Mouse (Mus musculus) heart, postnatal 36 days (tissue): ENCODE measurements around the gene Notch1. TPM values are rescaled to one million over a fixed set of nuclear protein-coding genes. Genes with fewer than 3 reads are reported as not detected.

Source experiments
- DNase-seq, 2 experiments: peaks; one replicate each; pipeline ENCODE4 v3.0.0; 2021 to 2022
- intact Hi-C: fragments of 180-260 bp; cut with DNase I; formaldehyde crosslinking; loops from one replicate; pipeline ENCODE4 v1.15.1; 2025
- total RNA-seq, 2 experiments: library from RNA; stranded (reverse); gene quantifications; 2 replicates each; pipeline ENCODE4 v1.2.3; 2021

Gene Notch1
- total RNA-seq, 2 experiments from 2014 or later: 29.5 to 34.0 TPM

DNA sequence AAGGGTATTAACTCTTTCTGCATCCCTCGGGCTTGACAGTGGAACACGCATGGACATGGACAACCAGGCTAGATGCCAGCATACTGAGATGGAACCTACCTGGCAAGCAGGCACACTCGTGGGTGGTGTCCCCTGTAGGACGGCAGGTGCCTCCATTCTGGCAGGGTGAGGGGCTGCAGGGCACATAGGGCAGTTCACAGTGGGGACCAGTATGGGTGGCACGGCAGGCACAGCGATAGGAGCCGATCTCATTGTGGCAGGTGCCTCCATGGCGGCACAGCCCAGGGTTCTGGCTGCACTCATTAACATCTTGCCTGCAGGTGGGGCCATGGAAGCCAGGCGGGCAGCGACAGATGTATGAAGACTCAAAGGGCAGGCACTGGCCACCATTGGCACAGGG lies 32.3 kb downstream of the Notch1 start:
- DNase-seq: no peak
- intact Hi-C loops: no loop called here

DNA sequence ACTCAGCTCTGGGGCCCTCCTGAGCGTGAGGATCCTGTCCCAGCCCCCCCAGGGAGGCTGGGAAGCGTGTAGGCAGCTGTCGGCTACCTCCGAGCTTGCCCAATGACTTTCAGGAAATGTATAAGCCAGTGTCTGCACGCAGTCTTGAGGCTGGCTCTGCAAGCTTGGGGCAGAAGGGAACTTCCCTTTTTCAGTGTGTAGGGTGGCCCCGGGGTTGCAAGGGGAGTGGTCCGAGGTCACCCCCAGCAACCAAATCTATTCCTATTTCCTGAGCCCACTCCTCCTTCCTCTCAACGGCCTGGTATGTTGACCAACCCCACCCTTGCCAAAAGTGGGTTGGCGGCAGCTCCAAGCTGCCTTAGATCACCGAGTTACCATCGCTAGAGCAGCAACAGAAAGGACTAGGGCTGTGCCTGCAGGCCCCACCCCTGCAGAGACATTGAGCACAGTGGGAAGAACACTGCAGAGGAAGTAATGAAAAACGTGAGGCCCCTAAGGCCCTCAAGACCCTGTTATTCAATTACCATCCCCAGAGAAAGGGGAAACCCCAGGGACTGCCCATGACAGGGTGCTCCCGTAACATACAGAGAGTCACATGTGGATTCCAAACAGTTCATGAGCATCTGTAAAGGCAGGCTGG lies 33.1 kb downstream of the Notch1 start:
- peak in 1 of 2 experiments; percentile 44 for DNase-seq
- intact Hi-C loops: no loop called here

GRCm38 (mm10) chr2:26482824-26483223 lies 33.6 kb downstream of the Notch1 start:
- no peak for DNase-seq
- intact Hi-C loops: no loop called here

DNA sequence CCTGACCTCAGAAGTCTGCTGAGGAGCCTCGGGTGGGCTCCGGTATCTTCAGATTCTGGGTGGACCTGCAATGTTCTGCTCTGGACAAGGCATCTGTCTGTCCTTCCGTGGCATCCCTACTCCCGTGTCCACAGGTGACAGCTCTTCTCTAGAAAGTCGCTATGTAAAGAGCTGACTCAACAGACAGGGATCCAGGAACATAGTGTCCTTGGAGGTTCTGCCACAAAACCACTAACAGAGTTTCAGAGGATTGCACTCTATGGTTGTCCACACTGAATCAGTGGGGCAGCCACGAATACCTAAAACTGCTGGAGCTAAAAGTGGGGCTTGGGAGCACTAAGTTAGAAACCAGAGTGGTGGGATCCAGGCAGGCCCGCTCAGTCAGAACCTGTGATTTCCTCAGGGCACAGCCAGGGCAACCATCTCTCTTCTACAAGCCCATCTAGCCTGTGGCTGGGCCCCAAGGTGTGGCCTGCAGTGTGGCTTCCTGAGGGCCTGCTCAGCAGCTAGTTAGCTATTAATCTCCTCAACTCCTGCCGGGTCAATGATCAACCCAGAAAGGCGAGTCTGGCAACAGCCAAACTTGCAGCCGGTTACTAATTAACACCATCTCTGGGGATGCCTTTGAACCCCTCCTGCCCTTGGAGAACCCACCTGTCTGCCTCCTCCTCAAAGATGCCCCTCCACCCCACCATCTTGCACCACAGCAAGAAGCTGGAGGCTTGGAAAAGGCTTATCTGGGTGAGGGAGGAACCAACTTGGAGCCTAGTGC lies 34.6 kb downstream of the Notch1 start:
- intact Hi-C loops: no loop called here
- DNase-seq: no peak

- intact Hi-C loops: no loop called here
- no peak for DNase-seq
Observed at GRCm38 (mm10) chr2:26480911-26481310, 35.6 kb downstream of the Notch1 start.

DNA sequence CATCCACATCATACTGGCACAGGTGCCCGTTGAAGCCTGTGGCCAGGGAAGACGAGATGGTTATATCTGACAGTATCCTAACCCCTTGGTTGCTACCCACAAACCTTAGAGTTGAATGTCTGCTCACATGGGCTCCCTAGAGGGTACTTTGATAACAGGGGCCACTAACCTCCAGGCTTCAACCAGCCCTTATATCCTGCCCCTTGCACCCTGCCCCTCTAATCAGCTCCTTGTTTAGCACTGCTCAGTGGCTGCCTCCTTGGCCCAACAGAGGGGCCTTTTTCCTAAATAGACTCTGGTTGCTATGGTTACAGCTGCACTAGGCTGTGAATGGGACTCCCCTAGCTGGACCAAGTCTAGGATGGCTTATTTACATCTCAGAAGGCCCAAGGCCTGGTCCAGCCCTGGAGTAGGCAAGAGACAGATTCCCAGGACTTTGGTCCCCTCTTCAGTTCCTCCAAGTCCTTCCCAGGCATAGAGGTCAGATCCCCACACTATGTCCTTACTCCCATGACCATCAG lies 37.7 kb downstream of the Notch1 start:
- no peak for DNase-seq
- intact Hi-C loops: no loop called here

- intact Hi-C loops: no loop called here
- DNase-seq: no peak
Observed at GRCm38 (mm10) chr2:26477911-26478310, 38.6 kb downstream of the Notch1 start.

DNA sequence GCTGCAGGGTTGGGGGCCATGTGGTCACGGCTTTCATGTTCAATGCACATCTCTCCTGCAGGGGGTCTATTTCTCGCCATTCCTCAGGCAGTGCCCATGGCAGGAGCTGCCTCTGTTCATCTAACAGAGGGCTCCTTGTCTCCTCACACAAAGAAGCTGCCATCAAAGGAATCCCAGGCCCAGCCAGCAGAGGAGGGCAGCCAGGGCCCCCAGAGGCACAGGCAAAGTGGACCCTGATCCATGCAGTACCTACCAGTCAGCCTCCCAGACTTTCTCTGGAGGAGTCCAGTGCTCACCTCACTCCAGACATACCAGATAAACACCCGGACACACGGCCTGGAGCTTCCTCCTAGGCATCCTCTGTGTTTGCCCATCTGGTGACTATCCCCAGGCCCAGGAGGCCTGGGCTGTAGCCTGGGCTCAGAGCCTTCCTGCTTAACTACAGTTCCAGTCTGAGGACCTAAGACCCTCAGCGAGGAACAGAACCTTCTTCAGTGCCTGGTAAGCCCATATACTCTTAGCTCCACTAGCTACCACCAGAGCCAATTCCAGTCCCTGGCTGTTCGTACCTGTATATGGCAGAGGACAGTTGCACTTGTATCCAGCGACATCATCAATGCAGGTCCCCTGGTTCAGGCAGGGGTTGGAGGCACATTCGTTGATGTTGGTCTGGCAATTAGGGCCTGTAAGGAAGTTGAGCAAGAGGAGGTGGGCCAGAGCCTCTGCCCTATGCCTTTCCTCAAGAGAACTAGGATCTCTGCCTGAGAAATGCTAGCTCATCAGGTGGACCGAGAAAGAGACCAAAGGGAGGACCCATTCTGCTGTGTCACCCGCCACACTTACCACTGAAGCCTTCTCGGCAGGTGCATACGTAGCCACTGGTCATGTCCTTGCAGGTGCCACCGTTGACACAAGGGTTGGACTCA lies 40.7 kb downstream of the Notch1 start:
- no peak for DNase-seq
- intact Hi-C loops: loop anchor here (1.0 to 2.0 kb wide), 2 partner anchors 12 to 85 kb away; no protein-coding TSS in a partner anchor

DNA sequence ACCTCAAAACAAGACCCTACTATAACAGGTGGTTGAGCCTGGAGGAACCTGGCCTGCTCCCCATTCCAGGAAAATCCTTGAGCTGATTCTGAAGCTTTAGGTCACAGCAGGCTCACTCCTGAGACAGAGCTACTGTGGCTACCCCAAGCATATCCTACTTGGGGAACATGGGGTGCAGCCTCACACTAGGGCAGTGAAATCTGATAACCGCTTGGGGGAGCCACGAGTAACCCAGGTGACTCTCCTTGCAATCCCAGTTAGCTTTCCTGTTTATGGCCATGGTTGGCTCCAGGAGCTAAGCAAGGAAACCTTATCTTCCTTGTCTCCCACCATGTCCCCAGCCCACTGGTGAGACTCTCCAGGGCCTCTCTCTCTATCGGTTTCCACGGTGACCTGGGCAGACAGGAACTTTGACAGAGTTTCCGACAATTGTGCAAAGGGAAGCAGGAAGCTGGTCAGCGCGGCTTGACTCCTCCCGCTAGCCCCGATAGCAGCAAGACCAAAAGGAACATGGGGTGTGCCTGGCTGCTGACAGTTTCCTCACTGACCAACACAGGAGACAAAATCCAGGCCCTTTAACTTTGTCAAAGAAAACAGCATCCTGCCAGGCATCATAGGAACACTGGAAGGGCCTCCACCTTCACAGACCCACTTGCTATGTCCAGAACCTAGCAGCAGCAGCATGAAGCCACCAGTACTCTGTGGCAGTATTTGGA lies 41.5 kb downstream of the Notch1 start:
- DNase-seq: peak; percentile 70 to 74
- intact Hi-C loops: loop anchor here (1.0 to 2.0 kb wide), 2 partner anchors 12 to 86 kb away; no protein-coding TSS in a partner anchor

DNA sequence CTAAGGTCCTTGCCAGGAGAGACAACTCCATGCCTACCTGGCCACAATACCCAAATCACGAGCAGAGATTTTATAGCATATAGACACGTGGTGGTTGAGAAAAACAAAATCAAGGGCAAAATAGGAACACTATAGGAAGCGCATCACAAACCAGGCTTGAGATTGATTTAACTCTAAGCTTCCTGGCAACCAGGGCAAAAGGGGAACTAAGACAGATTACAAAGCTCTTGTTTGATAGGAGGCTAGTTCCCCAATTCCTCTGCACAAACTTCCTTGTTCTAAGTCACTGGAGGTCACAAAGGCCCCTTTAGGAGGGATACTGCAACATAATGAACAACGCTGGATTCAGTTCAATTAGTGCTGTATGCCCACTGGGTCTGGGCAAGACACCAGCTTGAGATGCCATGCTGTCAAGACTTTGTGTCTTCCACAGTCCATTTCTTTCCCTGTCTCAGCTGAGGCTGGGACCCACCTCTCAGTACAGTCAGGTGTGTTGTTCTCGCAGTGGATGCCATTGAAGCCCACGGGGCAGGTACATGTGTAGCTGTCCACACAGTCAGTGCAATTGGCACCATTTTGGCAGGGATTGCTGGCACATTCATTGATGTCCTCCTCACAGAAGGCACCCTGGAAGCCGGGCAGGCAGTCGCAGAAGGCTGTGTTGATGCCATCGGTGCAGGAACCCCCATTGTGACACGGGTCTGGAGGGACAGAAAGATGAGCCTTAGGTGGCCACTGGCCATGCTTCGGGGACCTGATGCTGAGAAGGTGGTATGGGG lies 44.0 kb downstream of the Notch1 start:
- DNase-seq: no peak
- intact Hi-C loops: no loop called here

- intact Hi-C loops: no loop called here
- DNase-seq: no peak
Observed at GRCm38 (mm10) chr2:26471652-26472285, 44.7 kb downstream of the Notch1 start.

- intact Hi-C loops: no loop called here
- DNase-seq: no peak
Observed at GRCm38 (mm10) chr2:26470967-26471366, 45.5 kb downstream of the Notch1 start.

DNA sequence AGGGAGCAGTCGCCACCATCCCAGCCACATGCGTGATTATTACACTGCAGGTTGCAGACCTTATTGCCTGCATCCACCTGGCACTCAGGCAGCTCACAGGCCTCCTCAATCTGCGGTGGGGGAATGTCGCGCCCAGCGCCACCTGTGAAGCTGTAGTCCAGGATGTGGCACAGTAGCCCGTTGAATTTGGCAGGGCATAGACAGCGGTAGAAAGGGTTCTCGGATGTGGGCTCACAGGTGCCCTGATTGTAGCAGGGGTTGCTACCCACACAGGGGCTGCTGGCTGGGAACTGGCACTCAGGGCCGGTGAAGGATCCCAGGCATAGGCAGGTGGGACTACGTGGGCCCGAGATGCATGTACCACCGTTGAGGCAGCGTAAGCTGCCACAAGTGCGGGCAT lies 48.1 kb downstream of the Notch1 start:
- DNase-seq: no peak
- intact Hi-C loops: no loop called here

DNA sequence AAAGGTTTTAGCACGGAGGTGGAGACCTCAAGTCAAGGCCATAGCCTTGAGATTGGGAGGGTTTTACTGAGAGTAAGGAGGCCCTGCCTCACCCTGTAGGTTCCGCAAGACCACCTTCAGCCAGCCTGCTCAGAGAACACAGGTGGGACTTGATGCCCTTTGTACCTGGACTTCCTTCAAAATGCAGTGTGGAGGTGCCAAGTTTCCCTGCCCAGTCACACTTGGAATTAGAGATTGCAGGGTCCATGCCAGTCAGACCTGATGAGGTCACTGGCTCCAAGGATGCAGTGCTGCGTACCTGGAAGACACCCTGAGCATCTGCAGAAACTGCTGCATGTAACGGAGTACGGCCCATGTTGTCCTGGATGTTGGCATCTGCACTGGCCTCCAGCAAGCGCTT lies 53.1 kb downstream of the Notch1 start:
- intact Hi-C loops: no loop called here
- DNase-seq: no peak

DNA sequence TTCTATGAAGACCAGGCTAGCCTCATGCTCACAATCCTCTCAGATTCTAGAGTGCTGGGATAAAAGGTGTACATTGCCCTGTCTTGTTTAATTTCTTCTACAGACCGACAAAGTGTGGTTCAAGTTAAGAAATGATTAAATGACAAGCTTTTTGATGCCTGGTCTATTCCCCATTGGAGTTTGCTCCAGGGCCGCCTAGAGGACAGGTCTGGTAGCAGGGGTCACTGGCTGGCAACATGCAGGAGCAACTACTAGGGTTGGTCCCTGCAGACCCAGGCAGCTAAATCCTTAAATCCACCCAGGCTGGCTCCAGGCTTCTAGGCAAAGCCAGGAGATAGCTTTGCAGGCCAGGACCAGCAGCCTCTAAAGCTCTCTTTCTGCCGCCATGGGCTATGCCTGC lies 53.5 kb downstream of the Notch1 start:
- intact Hi-C loops: no loop called here

DNA sequence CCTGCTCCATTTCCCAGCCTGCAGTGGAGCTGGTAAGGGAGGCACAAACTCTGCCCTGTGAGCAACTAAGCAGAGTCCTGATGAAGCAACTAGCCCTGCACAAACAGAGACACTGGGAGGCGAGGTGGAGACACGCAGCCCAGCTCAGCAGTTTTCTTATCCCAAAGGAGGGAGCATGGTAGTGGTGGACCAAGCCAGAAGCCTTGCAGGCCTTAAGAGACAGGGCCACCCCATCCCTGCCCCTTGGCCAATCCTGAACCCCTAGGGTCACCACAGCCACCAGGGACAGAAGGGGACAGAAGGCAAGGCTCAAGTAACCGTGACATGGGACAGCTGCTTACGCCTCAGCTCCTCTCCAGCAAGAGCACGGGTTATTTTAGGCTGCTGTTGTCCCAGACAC lies 54.8 kb downstream of the Notch1 start:
- no peak for DNase-seq
- intact Hi-C loops: no loop called here

More for the DNA sequence above, 53.5 kb downstream of the Notch1 start:
- DNase-seq: no peak

- no peak for DNase-seq
- intact Hi-C loops: no loop called here
Observed at GRCm38 (mm10) chr2:26460837-26461236, 55.6 kb downstream of the Notch1 start.

GRCm38 (mm10) chr2:26460097-26460646 lies 56.3 kb downstream of the Notch1 start:
- intact Hi-C loops: no loop called here
- no peak for DNase-seq

DNA sequence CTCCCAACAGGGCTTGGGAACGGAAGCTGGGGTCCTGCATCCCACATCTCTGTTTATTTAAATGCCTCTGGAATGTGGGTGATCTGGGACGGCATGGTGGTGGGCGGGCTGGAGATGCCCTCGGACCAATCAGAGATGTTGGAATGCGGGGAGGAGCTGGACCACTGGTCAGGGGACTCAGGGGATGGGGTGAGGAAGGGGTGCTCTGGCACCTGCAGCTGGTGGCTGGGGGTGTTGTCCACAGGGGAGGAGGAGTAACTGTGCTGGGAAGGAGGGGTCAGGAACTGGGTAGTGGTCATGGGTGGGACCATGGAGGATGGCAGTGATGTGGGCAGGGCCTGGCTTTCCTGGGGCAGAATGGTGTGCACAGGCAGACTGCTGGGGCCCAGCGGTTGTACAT lies 57.0 kb downstream of the Notch1 start:
- intact Hi-C loops: no loop called here

More for the DNA sequence above, 57.0 kb downstream of the Notch1 start:
- no peak for DNase-seq
